Mouse (Mus musculus) naive thymus-derived CD4-positive, alpha-beta T cell, adult 2 months (primary cell): Measurements from ENCODE around the gene Fam186b.

Experiments
- DNase-seq: peaks from one replicate; pipeline ENCODE4 v3.0.0-alpha.2; 2011; ENCODE audit warnings: low read depth

The Fam186b gene

DNA sequence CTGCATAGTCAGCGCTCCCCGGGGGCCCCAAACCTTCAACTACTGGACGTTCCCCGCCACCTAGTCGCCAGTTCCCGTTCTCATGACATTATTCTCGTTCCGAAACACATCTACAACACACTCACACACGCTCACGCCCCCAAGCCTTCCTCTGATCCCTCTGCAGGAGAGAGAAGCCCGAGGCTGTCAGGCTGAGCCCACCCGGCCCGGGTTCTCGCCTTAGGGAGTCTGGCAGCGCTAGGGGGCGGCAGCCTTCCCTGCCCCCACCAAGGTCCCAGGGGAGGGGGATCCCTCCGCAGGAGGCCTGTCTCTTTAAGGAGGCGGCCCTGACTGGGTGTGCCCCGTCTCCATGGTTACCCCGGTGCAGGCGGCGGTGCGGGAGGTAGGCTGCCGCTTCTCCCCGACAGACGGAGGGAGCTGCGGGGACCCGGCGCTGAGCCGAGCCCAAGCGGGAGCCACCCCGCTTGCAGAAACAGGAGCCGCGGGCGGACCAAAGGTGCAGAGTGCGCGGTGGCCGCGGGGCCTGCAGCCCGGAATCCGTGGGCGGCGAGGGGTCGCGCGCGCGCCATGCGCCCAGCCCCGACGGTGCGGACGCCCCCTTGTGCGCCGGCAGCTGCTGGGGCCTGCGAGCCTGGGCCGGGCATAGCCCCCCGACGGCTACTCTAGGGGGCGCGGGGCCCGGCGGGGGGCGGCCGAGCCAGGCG is 71.3 kb downstream of the Fam186b start, which contains the start of gene Kcnh3:
Gene Kcnh3, plus strand, starts transcription at position 654 of the 704 bp plus-strand sequence.
- DNase-seq = peak; percentile 80

- peak; percentile 65 for DNase-seq
These were observed 72.0 kb downstream of the Fam186b start for GRCm38 (mm10) chr15:99223585-99224207.

GRCm38 (mm10) chr15:99222794-99223584 is 72.7 kb downstream of the Fam186b start:
- DNase-seq = peak; percentile 34

GRCm38 (mm10) chr15:99221315-99221952 is 74.3 kb downstream of the Fam186b start:
- DNase-seq = no peak
